Mouse (Mus musculus): ENCODE results near the gene Tsr1. TPM values are rescaled to one million over a fixed set of nuclear protein-coding genes. Genes with fewer than 3 reads are reported as not detected.
A peak's percentile ranks its signal among the peaks of the same experiment; 100 is the strongest.

The Tsr1 gene
- polyA plus RNA-seq, 1 experiment from 2014 or later: 50.0 TPM

DNA sequence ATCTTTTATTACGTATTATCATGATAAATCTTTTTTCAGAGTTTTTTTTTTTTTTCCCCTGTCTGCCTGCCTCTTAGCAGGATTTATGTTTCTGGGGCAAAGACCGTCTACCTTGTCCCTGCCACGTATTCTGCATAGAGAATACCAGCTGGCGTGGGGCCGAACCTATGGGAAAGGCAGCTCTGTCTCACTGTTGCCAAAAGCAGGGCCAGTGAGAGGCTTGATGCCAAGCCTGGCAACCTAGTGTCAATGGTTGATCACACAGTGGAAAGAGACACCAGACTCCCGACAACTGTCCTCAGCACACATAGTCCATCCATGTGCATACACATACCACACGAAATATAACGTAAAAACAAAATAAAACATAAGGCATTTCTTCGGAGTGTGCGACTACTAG is 14.8 kb upstream of the Tsr1 start:
- DNase-seq (ENCODE audit: low spot score): no peak
- no peak overlapping the region for H3K27ac ChIP-seq (ENCODE audit: low read depth, low read length)
- no peaks in the 10 kb centered on the region for H3K4me1 ChIP-seq (ENCODE audit: control insufficient read depth, insufficient read depth, low read length)
- no peaks in the 10 kb centered on the region for H3K9me3 ChIP-seq (ENCODE audit: control insufficient read depth, low read length)
- no peaks in the 10 kb centered on the region for H3K36me3 ChIP-seq (ENCODE audit: control insufficient read depth, insufficient read depth, low read length)
- no peak overlapping the region for H3K4me3 ChIP-seq (ENCODE audit: low read depth, low read length)
- no peak overlapping the region for H3K9ac ChIP-seq (ENCODE audit: low read length)
- WGBS: 97% methylated on average over 10 of the region's 10 CpGs
- no peaks in the 10 kb centered on the region for H3K27me3 ChIP-seq (ENCODE audit: control insufficient read depth, insufficient read depth, low read length)
- ATAC-seq (ENCODE audit: insufficient read depth, low FRiP score, low TSS enrichment): no peak
- no peak overlapping the region for H3K4me2 ChIP-seq (ENCODE audit: low read depth)

DNA sequence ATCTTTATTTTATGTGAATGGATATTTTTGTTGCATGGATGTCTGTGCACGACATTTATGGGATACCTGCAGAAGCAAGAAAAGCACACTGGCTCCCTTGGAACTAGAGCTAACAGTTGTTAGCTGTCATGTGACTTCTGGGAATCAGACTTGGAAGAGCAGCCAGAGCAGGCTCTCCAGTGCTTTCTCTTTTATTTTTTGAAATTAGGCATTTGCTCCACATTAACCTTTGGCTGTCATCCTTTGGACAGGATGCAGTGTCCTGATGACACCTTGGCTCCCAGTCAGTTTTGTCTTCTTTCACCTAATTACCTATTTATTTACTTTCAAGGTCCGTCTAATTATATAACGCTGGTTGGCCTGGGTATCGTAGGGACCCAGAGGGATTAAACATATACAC is 3.3 kb upstream of the Tsr1 start:
- Histone ChIP-seq H3K27me3 (ENCODE audit: control insufficient read depth, insufficient read depth, low read length) (no peaks in the 10 kb centered on the region), H3K9me3 (ENCODE audit: control insufficient read depth, low read length) (no peaks in the 10 kb centered on the region), H3K4me3 (ENCODE audit: low read depth, low read length) (no peak overlapping the region), H3K4me2 (ENCODE audit: low read depth) (no peak overlapping the region), H3K36me3 (ENCODE audit: control insufficient read depth, insufficient read depth, low read length) (no peaks in the 10 kb centered on the region), H3K4me1 (ENCODE audit: control insufficient read depth, insufficient read depth, low read length) (no peaks in the 10 kb centered on the region; the same call in 1 of the 2 replicates), H3K27ac (ENCODE audit: low read depth, low read length) (no peak overlapping the region), H3K9ac (ENCODE audit: low read length) (no peak overlapping the region)
- ATAC-seq (ENCODE audit: insufficient read depth, low FRiP score, low TSS enrichment) (no peak), DNase-seq (ENCODE audit: low spot score) (no peak)
- 90% methylated on average over 4 of the region's 4 CpGs for WGBS

DNA sequence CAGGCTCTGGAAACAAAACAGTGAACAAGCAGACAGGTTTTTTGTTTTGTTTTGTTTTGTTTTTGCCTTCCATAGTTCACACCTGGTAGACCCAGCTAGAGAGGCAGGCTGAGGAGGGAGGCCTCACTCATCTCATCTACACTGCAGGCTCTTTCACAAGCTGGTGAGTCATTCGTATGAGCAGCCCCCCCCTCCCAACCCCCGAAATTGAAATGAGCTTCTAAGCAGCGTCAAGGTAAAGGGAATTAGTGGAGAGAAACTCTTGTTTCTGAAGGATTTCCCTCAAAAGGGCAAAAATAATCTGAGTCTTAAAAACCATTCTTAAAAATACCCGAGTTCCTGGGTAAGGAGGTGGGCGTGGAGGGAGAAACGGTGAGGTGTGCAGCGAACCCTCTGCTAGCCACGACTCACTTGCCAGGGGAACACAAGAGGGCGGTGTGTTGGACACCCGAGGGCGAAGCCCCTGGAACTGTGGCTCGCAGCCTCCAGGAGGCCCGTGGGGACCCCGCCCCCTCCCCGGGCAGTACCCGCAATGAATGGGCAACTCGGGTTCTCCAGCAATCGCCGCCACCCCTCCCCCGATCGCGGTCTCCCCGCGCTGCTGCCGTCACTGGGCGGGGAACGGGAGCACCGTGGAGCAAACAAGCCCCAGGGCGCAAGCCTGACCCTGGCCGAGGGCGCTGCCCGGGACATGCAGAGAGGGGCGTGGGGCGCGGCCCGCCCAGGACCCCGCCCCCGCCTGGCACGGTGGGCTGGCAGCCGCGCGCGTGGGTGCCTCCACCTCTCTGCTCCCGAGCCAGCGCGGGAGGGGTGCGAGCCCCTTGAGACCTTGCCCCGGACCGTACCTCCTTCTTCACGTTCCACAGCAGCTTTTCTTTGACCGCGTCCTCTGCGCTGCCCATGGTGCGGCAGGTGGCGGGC is 1.6 kb upstream of the Tsr1 start:
- DNase-seq (ENCODE audit: low spot score): peak; percentile 68
- H3K36me3 ChIP-seq (ENCODE audit: control insufficient read depth, insufficient read depth, low read length): peaks cover 3% of the 10 kb centered on the region; the same call in 1 of the 2 replicates
- H3K4me3 ChIP-seq (ENCODE audit: low read depth, low read length): peak overlapping the region; percentile 77
- H3K27me3 ChIP-seq (ENCODE audit: control insufficient read depth, insufficient read depth, low read length): no peaks in the 10 kb centered on the region
- H3K4me2 ChIP-seq (ENCODE audit: low read depth): peak overlapping the region; percentile 64
- H3K9me3 ChIP-seq (ENCODE audit: control insufficient read depth, low read length): no peaks in the 10 kb centered on the region
- peak; percentile 43; the same call in 1 of the 2 replicates for ATAC-seq (ENCODE audit: insufficient read depth, low FRiP score, low TSS enrichment)
- under 1% methylated on average over 30 of the region's 55 CpGs for WGBS
- peak overlapping the region; percentile 81 for H3K9ac ChIP-seq (ENCODE audit: low read length)
- peak overlapping the region; percentile 84 for H3K27ac ChIP-seq (ENCODE audit: low read depth, low read length)
- H3K4me1 ChIP-seq (ENCODE audit: control insufficient read depth, insufficient read depth, low read length): no peaks in the 10 kb centered on the region; the same call in 1 of the 2 replicates

DNA sequence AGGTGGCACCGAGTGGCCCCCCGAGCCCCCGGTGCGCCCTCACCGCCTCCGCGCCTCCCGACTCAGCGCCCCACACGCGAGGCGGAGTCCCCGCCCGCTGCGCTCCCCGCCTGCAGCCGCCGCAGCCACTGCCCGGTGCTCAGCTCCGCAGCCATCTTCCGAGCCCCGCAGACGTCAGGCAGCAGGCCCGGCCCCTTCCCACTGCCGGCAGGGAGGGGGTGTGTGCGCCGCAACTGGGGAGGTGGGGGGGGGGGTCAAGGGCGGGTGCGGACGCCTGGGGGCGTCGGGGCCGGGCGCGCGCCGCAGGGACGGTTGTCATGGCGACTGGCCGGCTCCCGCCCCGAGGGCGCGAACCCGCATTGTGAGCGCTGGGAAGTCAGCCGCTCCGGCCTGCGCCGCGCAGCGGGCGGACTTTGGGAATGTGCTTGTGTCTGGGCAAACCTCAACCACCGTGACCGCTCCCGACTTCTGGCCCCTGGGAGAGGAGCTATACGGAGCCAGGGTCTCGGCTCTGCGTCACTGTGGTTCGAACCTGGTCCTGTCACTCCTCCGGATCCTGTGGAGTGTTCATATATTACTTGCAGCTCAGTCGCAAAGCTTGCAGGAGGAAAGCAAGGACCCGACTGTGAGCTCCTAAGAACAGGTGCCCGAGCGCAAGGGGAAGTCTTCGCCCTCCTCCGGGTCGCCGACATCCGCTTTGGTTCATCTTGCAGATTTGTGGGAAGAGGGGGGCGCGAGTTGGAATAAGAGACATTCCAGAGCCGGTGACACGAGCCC is 782 bp upstream of the Tsr1 start, which contains the start of gene Sgsm2:
Sgsm2 (minus strand) TSS at position 160 of the 777 bp plus-strand sequence.
- peak within 1 kb of the TSS; percentile 84 for H3K27ac ChIP-seq (ENCODE audit: low read depth, low read length)
- H3K4me3 ChIP-seq (ENCODE audit: low read depth, low read length): peak within 1 kb of the TSS; percentile 77
- H3K4me1 ChIP-seq (ENCODE audit: control insufficient read depth, insufficient read depth, low read length): no peaks in the 10 kb centered on the region; the same call in 1 of the 2 replicates
- peak within 1 kb of the TSS; percentile 81 for H3K9ac ChIP-seq (ENCODE audit: low read length)
- WGBS: under 1% methylated on average over 53 of the region's 74 CpGs
- no peaks in the 10 kb centered on the region for H3K27me3 ChIP-seq (ENCODE audit: control insufficient read depth, insufficient read depth, low read length)
- H3K4me2 ChIP-seq (ENCODE audit: low read depth): peak within 1 kb of the TSS; percentile 64
- H3K9me3 ChIP-seq (ENCODE audit: control insufficient read depth, low read length): no peaks in the 10 kb centered on the region
- H3K36me3 ChIP-seq (ENCODE audit: control insufficient read depth, insufficient read depth, low read length): peaks cover 7% of the 10 kb centered on the region; the same call in 1 of the 2 replicates
- DNase-seq (ENCODE audit: low spot score): peak; percentile 88
- peak; percentile 81 for ATAC-seq (ENCODE audit: insufficient read depth, low FRiP score, low TSS enrichment)

DNA sequence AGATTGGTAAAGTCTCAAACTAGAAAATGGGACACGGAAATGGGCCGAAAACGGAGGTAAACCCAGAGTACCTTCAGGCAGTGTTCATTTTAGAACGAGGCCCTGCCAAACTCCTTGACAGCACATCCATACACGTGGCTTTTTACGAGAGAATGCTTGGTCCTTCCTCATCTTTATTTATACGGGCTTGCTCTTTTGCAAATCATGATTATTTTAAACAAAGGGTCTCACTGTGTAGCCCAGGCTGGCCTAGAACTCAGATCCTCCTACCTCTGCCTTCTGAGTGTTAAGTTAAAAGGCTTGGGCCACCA is 601 bp downstream of the Tsr1 start:
- Histone ChIP-seq H3K9ac (ENCODE audit: low read length) (peak overlapping the region; percentile 81), H3K4me3 (ENCODE audit: low read depth, low read length) (peak overlapping the region; percentile 77), H3K4me1 (ENCODE audit: control insufficient read depth, insufficient read depth, low read length) (no peaks in the 10 kb centered on the region; the same call in 1 of the 2 replicates), H3K27me3 (ENCODE audit: control insufficient read depth, insufficient read depth, low read length) (no peaks in the 10 kb centered on the region), H3K9me3 (ENCODE audit: control insufficient read depth, low read length) (no peaks in the 10 kb centered on the region), H3K27ac (ENCODE audit: low read depth, low read length) (no peak overlapping the region), H3K4me2 (ENCODE audit: low read depth) (peak overlapping the region; percentile 64), H3K36me3 (ENCODE audit: control insufficient read depth, insufficient read depth, low read length) (peaks cover 7% of the 10 kb centered on the region; the same call in 1 of the 2 replicates)
- ATAC-seq (ENCODE audit: insufficient read depth, low FRiP score, low TSS enrichment) (no peak), DNase-seq (ENCODE audit: low spot score) (no peak)
- WGBS: under 1% methylated on average over 7 of the region's 7 CpGs

DNA sequence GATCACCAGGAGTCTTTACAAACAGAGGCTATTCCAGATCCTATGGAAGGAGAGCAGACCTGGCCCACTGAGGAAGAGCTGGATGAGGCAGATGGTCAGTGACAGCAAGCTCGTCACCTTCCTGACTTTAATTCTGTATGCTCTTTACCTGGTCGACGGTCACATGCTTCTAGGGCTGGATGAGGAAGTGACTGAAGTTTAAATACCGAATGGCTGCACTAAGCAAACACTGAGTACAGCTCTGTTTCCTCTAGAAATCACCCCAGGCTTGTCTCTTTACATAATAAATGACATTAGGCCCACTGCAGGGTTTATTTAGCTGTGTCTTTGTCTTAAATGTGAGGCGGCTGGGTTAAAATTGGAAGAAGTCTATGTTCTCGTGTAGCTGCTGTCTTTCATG is 3.7 kb downstream of the Tsr1 start:
- WGBS: 91% methylated on average over 6 of the region's 6 CpGs
- Histone ChIP-seq H3K4me1 (ENCODE audit: control insufficient read depth, insufficient read depth, low read length) (no peaks in the 10 kb centered on the region), H3K27ac (ENCODE audit: low read depth, low read length) (no peak overlapping the region), H3K4me3 (ENCODE audit: low read depth, low read length) (no peak overlapping the region), H3K9ac (ENCODE audit: low read length) (no peak overlapping the region), H3K4me2 (ENCODE audit: low read depth) (no peak overlapping the region), H3K27me3 (ENCODE audit: control insufficient read depth, insufficient read depth, low read length) (no peaks in the 10 kb centered on the region), H3K36me3 (ENCODE audit: control insufficient read depth, insufficient read depth, low read length) (peaks cover 22% of the 10 kb centered on the region), H3K9me3 (ENCODE audit: control insufficient read depth, low read length) (no peaks in the 10 kb centered on the region)
- DNase-seq (ENCODE audit: low spot score) (no peak), ATAC-seq (ENCODE audit: insufficient read depth, low FRiP score, low TSS enrichment) (no peak)

DNA sequence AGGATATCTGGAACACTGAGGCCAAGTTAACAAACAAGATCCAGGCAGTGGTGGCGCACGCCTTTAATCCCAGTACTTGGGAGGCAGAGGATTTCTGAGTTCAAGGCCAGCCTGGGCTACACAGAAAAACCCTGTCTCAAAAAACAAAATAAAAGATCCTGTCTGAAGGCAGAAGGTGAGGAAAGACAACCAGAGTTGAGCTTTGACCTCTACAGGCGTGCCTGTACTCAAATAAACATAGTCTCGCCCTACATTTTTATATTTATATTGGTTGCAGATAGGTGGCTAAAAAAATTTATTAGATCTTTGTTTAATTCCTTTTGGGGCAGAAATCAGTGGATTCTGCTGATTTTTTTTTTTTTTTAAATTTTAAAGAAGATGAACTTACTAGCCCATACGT is 4.5 kb downstream of the Tsr1 start:
- DNase-seq (ENCODE audit: low spot score) (no peak), ATAC-seq (ENCODE audit: insufficient read depth, low FRiP score, low TSS enrichment) (no peak)
- Histone ChIP-seq H3K9me3 (ENCODE audit: control insufficient read depth, low read length) (no peaks in the 10 kb centered on the region), H3K4me2 (ENCODE audit: low read depth) (no peak overlapping the region), H3K4me1 (ENCODE audit: control insufficient read depth, insufficient read depth, low read length) (no peaks in the 10 kb centered on the region), H3K27ac (ENCODE audit: low read depth, low read length) (no peak overlapping the region), H3K4me3 (ENCODE audit: low read depth, low read length) (no peak overlapping the region), H3K36me3 (ENCODE audit: control insufficient read depth, insufficient read depth, low read length) (peaks cover 22% of the 10 kb centered on the region), H3K9ac (ENCODE audit: low read length) (no peak overlapping the region), H3K27me3 (ENCODE audit: control insufficient read depth, insufficient read depth, low read length) (no peaks in the 10 kb centered on the region)
- WGBS: 94% methylated on average over 5 of the region's 5 CpGs

DNA sequence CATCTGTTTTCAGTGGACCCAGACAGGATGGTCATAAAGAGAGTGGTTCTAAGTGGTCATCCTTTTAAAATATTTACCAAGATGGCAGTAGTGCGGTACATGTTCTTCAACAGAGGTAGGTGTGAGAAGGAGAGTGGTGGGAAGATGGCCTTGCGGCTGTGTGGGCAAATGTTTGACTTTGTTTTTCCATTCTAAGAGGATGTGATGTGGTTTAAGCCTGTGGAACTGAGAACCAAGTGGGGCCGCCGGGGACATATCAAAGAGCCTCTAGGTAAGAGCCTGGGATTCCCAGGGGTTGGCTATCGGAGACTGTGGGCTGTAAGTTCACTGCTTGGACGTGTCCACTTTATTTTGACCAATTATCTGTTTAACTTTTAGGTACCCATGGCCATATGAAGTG is 10.0 kb downstream of the Tsr1 start:
- ATAC-seq (ENCODE audit: insufficient read depth, low FRiP score, low TSS enrichment) (no peak), DNase-seq (ENCODE audit: low spot score) (no peak)
- Histone ChIP-seq H3K27ac (ENCODE audit: low read depth, low read length) (no peak overlapping the region), H3K27me3 (ENCODE audit: control insufficient read depth, insufficient read depth, low read length) (no peaks in the 10 kb centered on the region), H3K4me1 (ENCODE audit: control insufficient read depth, insufficient read depth, low read length) (no peaks in the 10 kb centered on the region), H3K9me3 (ENCODE audit: control insufficient read depth, low read length) (no peaks in the 10 kb centered on the region), H3K4me3 (ENCODE audit: low read depth, low read length) (no peak overlapping the region), H3K36me3 (ENCODE audit: control insufficient read depth, insufficient read depth, low read length) (peaks cover 18% of the 10 kb centered on the region), H3K4me2 (ENCODE audit: low read depth) (no peak overlapping the region), H3K9ac (ENCODE audit: low read length) (no peak overlapping the region)
- 92% methylated on average over 6 of the region's 6 CpGs for WGBS
